Comparison of ENCODE assay signal across 1 mouse cellular context in the genomic region with DNA sequence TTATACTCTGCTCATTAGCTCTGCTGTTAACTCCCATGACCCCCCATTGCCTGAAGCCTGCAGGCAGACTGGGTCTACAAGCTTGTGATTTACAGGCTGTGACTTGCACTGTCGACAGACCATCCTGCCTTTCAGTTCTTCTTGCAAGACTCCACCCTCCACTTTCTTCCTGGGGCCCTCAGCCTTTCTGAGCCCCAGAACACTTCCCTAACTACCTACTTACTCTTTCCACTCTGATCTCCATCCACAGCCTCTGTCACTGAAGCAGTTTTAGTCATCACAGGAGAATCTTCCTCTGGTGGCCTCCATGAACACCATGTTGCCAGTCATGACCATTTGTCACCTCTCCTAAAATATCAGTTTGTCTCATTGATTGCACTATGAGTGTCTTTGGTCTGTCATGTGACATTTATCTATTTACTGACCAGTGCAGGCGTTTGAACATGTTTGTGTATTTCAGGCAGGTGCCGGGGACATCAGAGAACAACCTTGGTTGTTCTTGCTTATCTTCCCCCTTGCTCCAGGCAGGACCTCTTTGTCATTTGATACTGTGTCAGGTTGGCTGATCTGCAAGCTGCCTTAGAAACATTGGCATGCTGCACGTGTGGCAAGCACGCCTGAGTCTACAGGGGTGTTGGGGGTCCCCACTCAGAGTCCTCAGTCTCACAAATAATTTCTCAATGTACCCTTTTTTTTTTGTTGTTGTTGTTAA.
TF ChIP-seq lines count a peak whose summit lies in the region.

No protein-coding gene starts in this region.

TF ChIP-seq in CH12.LX, 34 proteins besides CTCF, POLR2A, EP300 and RAD21 (continued from another document):
- peak; percentile 84 for TF ChIP-seq JUN (IDR thresholded peaks at IDR 0.05; ENCODE audit: insufficient read depth, low read depth, low read length)
- TF ChIP-seq TCF12 (IDR thresholded peaks at IDR 0.05; ENCODE audit: low read depth, low read length) = peak; percentile 24; the same call in 1 of the 2 replicates
- peak; percentile 76; the same call in 1 of the 2 replicates for TF ChIP-seq CHD1 (IDR thresholded peaks at IDR 0.05; ENCODE audit: low read depth, low read length)
- no peak; the same call in 1 of the 2 replicates for TF ChIP-seq SIN3A (IDR thresholded peaks at IDR 0.05; ENCODE audit: low read length)
- no peak for TF ChIP-seq SMC3 (IDR thresholded peaks at IDR 0.05; ENCODE audit: low read depth, low read length)
- no peak; the same call in 1 of the 2 replicates for TF ChIP-seq JUND (conservative IDR thresholded peaks at IDR 0.05; ENCODE audit: low read depth, low read length)
- no peak for TF ChIP-seq HCFC1 (IDR thresholded peaks at IDR 0.05; ENCODE audit: low read depth, low read length)
- peak; percentile 75 for TF ChIP-seq MXI1 (IDR thresholded peaks at IDR 0.05; ENCODE audit: low read depth, low read length)
- TF ChIP-seq NELFE (IDR thresholded peaks at IDR 0.05; ENCODE audit: low read depth, low read length) = peak; percentile 8; the same call in 1 of the 2 replicates
- no peak for TF ChIP-seq NRF1 (IDR thresholded peaks at IDR 0.05; ENCODE audit: low read depth, low read length)
- no peak for TF ChIP-seq ZC3H11A (IDR thresholded peaks at IDR 0.05; ENCODE audit: low read depth, low read length)
- TF ChIP-seq ZNF384 (IDR thresholded peaks at IDR 0.05; ENCODE audit: low read depth, low read length) = peak; percentile 11; the same call in 1 of the 2 replicates
- no peak for TF ChIP-seq ZMIZ1 (IDR thresholded peaks at IDR 0.05; ENCODE audit: low read depth, low read length)
- TF ChIP-seq POLR2AphosphoS2 (IDR thresholded peaks at IDR 0.05; ENCODE audit: low read depth, low read length) = no peak; the same call in 1 of the 2 replicates
- no peak for TF ChIP-seq RCOR1 (conservative IDR thresholded peaks at IDR 0.05; ENCODE audit: low read depth, low read length)
- 0 out of 2 replicates have a peak, but pooled peaks have one; percentile 10 for TF ChIP-seq TBP (conservative IDR thresholded peaks at IDR 0.05; ENCODE audit: low read depth, low read length)
- TF ChIP-seq BHLHE40 (IDR thresholded peaks at IDR 0.05; ENCODE audit: low read depth, low read length) = peak; percentile 90
- no peak for TF ChIP-seq ZKSCAN1 (IDR thresholded peaks at IDR 0.05; ENCODE audit: borderline replicate concordance, low read depth, low read length)
- TF ChIP-seq MAX (IDR thresholded peaks at IDR 0.05; ENCODE audit: low read length) = 0 out of 2 replicates have a peak, but pooled peaks have one; percentile 25
- no peak for TF ChIP-seq GABPA (IDR thresholded peaks at IDR 0.05; ENCODE audit: insufficient replicate concordance, low read depth, low read length)
- TF ChIP-seq USF1 (IDR thresholded peaks at IDR 0.05; ENCODE audit: low read depth, low read length) = peak; percentile 46
- no peak for TF ChIP-seq MAFK (IDR thresholded peaks at IDR 0.05; ENCODE audit: insufficient replicate concordance, low read length)
- TF ChIP-seq PAX5 (IDR thresholded peaks at IDR 0.05; ENCODE audit: low read length) = no peak
- TF ChIP-seq MAZ (IDR thresholded peaks at IDR 0.05; ENCODE audit: low read depth, low read length) = no peak
- TF ChIP-seq ELF1 (IDR thresholded peaks at IDR 0.05; ENCODE audit: low read depth, low read length) = peak; percentile 16; the same call in 1 of the 2 replicates
- no peak for TF ChIP-seq KAT2A (IDR thresholded peaks at IDR 0.05; ENCODE audit: insufficient replicate concordance, low read length)
- no peak for TF ChIP-seq MYC (IDR thresholded peaks at IDR 0.05; ENCODE audit: low read depth, low read length)
- peak; percentile 82 for TF ChIP-seq IRF4 (IDR thresholded peaks at IDR 0.05; ENCODE audit: low read depth, low read length)
- no peak for TF ChIP-seq UBTF (IDR thresholded peaks at IDR 0.05; ENCODE audit: low read depth, low read length)
- peak; percentile 96 for TF ChIP-seq MEF2A (IDR thresholded peaks at IDR 0.05; ENCODE audit: borderline replicate concordance, low read depth, low read length)
- TF ChIP-seq USF2 (conservative IDR thresholded peaks at IDR 0.05; ENCODE audit: low read depth, low read length) = peak; percentile 62
- TF ChIP-seq E2F4 (IDR thresholded peaks at IDR 0.05; ENCODE audit: insufficient replicate concordance, low read depth, low read length) = no peak
